Mouse (Mus musculus) myocyte (in vitro differentiated cells): ENCODE measurements around the gene Smim12. TPM values are rescaled to one million over a fixed set of nuclear protein-coding genes. Genes with fewer than 3 reads are reported as not detected.

Experiments used
- H3K27me3 ChIP-seq: one replicate; pipeline ENCODE4 v1.6.1; 2011; ENCODE audit not compliant: control insufficient read depth, insufficient read depth, insufficient read length
- H3K36me3 ChIP-seq: one replicate; pipeline ENCODE4 v1.6.1; 2011; ENCODE audit not compliant: control insufficient read depth, insufficient read depth
- H3K4me2 ChIP-seq: one replicate; pipeline ENCODE4 v1.6.1; 2011; ENCODE audit warnings: low read depth, control low read depth
- H3K4me3 ChIP-seq: one replicate; pipeline ENCODE4 v1.5.1; 2011; ENCODE audit warnings: mild to moderate bottlenecking, control low read depth, moderate library complexity
- H3K79me2 ChIP-seq: one replicate; pipeline ENCODE4 v1.6.1; 2011; ENCODE audit not compliant: control insufficient read depth, insufficient read depth
- H3ac ChIP-seq: one replicate; pipeline ENCODE4 v1.6.1; 2011; ENCODE audit not compliant: control insufficient read depth, insufficient read length
- CEBPB ChIP-seq: IDR thresholded peaks from 2 replicates; pipeline ENCODE4 v1.6.1; 2011; ENCODE audit warnings: mild to moderate bottlenecking, moderate library complexity; ENCODE audit not compliant: poor library complexity, insufficient read depth, severe bottlenecking
- E2F4 ChIP-seq: IDR thresholded peaks from one replicate; pipeline ENCODE4 v1.6.1; 2011; ENCODE audit warnings: mild to moderate bottlenecking, control low read depth, moderate library complexity; ENCODE audit not compliant: insufficient read depth
- MAX ChIP-seq: IDR thresholded peaks from one replicate; pipeline ENCODE4 v1.6.1; 2011; ENCODE audit warnings: low read depth, mild to moderate bottlenecking, control low read depth
- MYOD1 ChIP-seq, 3 experiments: IDR thresholded peaks; one replicate each; pipeline ENCODE4 v1.6.1; 2011; ENCODE audit warnings: control low read depth in 2 of 3, low read depth in 2 of 3, mild to moderate bottlenecking in 2 of 3, moderate library complexity in 1 of 3; ENCODE audit not compliant: insufficient read length in 2 of 3, control insufficient read depth in 1 of 3
- MYOG ChIP-seq, 3 experiments: IDR thresholded peaks; one replicate each; pipeline ENCODE4 v1.6.1; 2011; ENCODE audit warnings: control low read depth in 2 of 3, low read depth in 2 of 3, mild to moderate bottlenecking in 2 of 3; ENCODE audit not compliant: insufficient read length in 2 of 3, control insufficient read depth in 1 of 3, insufficient read depth in 1 of 3
- POLR2A ChIP-seq: IDR thresholded peaks from one replicate; pipeline ENCODE4 v1.6.1; 2011; ENCODE audit warnings: low read depth, mild to moderate bottlenecking, control low read depth, moderate library complexity; ENCODE audit not compliant: insufficient read length
- POLR2AphosphoS2 ChIP-seq: IDR thresholded peaks from one replicate; pipeline ENCODE4 v1.6.1; 2011; ENCODE audit warnings: low read depth, control low read depth; ENCODE audit not compliant: insufficient read length
- REST ChIP-seq: IDR thresholded peaks from one replicate; pipeline ENCODE4 v1.6.1; 2011; ENCODE audit warnings: mild to moderate bottlenecking, control low read depth, moderate library complexity; ENCODE audit not compliant: insufficient read depth, insufficient read length
- SRF ChIP-seq: IDR thresholded peaks from one replicate; pipeline ENCODE4 v1.6.1; 2011; ENCODE audit warnings: low read depth; ENCODE audit not compliant: control insufficient read depth, insufficient read length
- TCF12 ChIP-seq: IDR thresholded peaks from one replicate; pipeline ENCODE4 v1.6.1; 2011; ENCODE audit warnings: mild to moderate bottlenecking, control low read depth; ENCODE audit not compliant: poor library complexity, insufficient read depth, severe bottlenecking
- TCF3 ChIP-seq: IDR thresholded peaks from one replicate; pipeline ENCODE4 v1.6.1; 2011; ENCODE audit warnings: low read depth, control low read depth; ENCODE audit not compliant: insufficient read length
- USF1 ChIP-seq: IDR thresholded peaks from one replicate; pipeline ENCODE4 v1.6.1; 2011; ENCODE audit warnings: low read depth, mild to moderate bottlenecking, control low read depth, moderate library complexity
- polyA plus RNA-seq: library from polyadenylated mRNA; unstranded; fragments of >200 nt; fragmentation: generic; extraction: Trizol; gene quantifications from one replicate; pipeline ENCODE4 v1.2.1, GENCODE M21; 2012; ENCODE audit warnings: missing spikeins

Smim12 gene
- polyA plus RNA-seq, 1 experiment, result 64.4 TPM

DNA sequence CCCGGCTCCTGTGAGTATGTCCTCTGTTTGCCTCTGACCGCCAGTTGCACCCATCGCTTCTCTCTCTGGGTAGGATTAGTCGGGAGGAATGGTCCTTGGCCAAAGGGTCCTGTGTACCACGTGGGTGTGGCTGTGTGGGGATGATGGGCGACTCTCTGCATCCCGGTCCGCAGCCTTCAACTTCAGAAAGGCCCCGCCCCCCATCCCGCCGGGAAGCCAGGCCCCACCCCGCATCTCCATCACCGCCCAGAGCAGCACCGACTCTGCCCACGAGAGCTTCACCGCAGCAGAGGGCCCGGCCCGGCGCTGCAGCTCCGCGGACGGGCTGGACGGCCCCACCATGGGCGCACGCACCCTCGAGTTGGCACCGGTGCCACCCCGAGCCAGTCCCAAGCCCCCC is 29.1 kb upstream of the Smim12 start:
- Histone ChIP-seq H3ac (no peak overlapping the region), H3K36me3 (no peaks in the 10 kb centered on the region), H3K4me2 (no peak overlapping the region), H3K79me2 (no peaks in the 10 kb centered on the region), H3K27me3 (peaks cover under 1% of the 10 kb centered on the region), H3K4me3 (no peak overlapping the region)
- no peak for TF ChIP-seq TCF12
- no peak for TF ChIP-seq TCF3

DNA sequence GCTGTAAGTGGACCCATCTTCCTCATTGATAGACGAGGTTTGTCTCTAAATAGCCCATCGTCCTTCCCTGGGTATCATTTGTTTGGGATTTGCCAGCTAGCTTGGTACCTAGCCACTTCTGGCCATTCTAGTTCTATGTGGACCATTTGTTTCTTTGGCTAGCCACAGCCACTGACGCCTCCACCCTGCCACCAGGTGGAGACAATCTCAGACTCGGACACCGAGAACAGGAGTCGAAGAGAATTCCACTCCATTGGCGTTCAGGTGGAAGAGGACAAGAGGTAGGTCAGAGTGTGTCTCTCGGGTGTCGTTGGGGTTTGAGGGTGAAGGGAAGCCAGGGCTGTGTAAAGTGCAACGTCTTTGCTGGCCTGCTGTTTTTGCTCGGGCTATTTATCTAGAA is 28.5 kb upstream of the Smim12 start:
- Histone ChIP-seq H3K4me3 (no peak overlapping the region), H3K4me2 (no peak overlapping the region), H3K36me3 (no peaks in the 10 kb centered on the region), H3ac (no peak overlapping the region), H3K27me3 (no peaks in the 10 kb centered on the region), H3K79me2 (no peaks in the 10 kb centered on the region)
- TF ChIP-seq REST, result no peak
- no peak for TF ChIP-seq SRF
- TF ChIP-seq TCF12, result no peak
- no peak for TF ChIP-seq CEBPB
- no peak for TF ChIP-seq MAX
- TF ChIP-seq POLR2A, result no peak
- TF ChIP-seq USF1, result no peak
- no peak for TF ChIP-seq MYOG (IDR thresholded peaks at IDR 0.05; ENCODE audit: control insufficient read depth in 1 of 3, insufficient read depth in 1 of 3, insufficient read length in 2 of 3, low read depth in 2 of 3)
- TF ChIP-seq POLR2AphosphoS2, result no peak
- no peak for TF ChIP-seq E2F4
- no peak for TF ChIP-seq TCF3
- TF ChIP-seq MYOD1 (IDR thresholded peaks at IDR 0.05; ENCODE audit: control insufficient read depth in 1 of 3, insufficient read length in 2 of 3, low read depth in 2 of 3), result no peak

DNA sequence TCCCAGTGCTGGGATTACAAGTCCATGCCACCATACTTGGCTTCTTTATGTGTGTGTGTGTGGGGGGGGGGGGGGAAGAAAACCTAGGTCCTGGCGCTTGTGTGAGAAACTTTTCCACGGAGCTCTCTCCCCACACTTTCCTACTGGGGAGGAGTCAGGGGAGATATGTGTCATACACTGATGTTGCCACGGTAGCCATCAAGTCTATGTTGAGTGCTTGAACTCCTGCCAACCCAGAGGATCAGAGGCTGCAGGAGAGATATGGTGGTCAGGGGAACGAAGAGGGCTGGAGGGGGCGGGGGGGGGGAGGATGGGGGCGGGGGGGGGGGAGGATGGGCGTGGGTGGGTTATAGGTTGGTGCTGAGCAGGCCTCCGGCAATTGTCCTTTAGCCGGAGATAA is 27.8 kb upstream of the Smim12 start:
- Histone ChIP-seq H3ac (no peak overlapping the region), H3K36me3 (no peaks in the 10 kb centered on the region), H3K4me2 (no peak overlapping the region), H3K27me3 (no peaks in the 10 kb centered on the region), H3K4me3 (no peak overlapping the region), H3K79me2 (no peaks in the 10 kb centered on the region)
- TF ChIP-seq TCF12, result no peak
- no peak for TF ChIP-seq POLR2A
- TF ChIP-seq CEBPB, result no peak
- no peak for TF ChIP-seq REST
- no peak for TF ChIP-seq SRF
- TF ChIP-seq MYOG (IDR thresholded peaks at IDR 0.05; ENCODE audit: control insufficient read depth in 1 of 3, insufficient read depth in 1 of 3, insufficient read length in 2 of 3, low read depth in 2 of 3), result no peak
- TF ChIP-seq USF1, result no peak
- no peak for TF ChIP-seq MYOD1 (IDR thresholded peaks at IDR 0.05; ENCODE audit: control insufficient read depth in 1 of 3, insufficient read length in 2 of 3, low read depth in 2 of 3)
- no peak for TF ChIP-seq MAX
- no peak for TF ChIP-seq E2F4
- no peak for TF ChIP-seq TCF3
- no peak for TF ChIP-seq POLR2AphosphoS2

DNA sequence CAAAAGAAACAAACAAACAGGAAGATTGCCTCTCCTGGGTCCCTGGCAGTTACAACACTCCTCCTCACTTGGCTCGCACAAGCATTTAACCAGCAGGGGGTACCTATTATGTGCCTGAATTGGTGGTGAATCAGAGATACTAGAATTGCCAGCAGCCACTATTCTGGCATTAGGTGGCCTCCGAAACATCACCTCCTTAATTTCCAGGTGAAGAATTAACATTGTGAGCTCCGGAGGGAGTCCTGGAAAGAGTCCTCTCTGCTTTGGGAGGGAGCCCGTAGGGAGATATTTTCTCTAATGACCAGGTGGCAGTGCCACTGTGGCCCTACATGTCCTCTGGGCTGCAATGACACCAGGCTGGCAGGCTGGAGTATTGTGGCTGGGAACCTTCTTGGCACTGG is 27.3 kb upstream of the Smim12 start:
- Histone ChIP-seq H3K27me3 (no peaks in the 10 kb centered on the region), H3K79me2 (no peaks in the 10 kb centered on the region), H3K4me3 (no peak overlapping the region), H3K4me2 (no peak overlapping the region), H3ac (no peak overlapping the region), H3K36me3 (no peaks in the 10 kb centered on the region)
- TF ChIP-seq USF1 (no peak), POLR2AphosphoS2 (no peak), SRF (no peak), MYOG (IDR thresholded peaks at IDR 0.05; ENCODE audit: control insufficient read depth in 1 of 3, insufficient read depth in 1 of 3, insufficient read length in 2 of 3, low read depth in 2 of 3) (no peak), MAX (no peak), POLR2A (no peak), REST (no peak), E2F4 (no peak), CEBPB (no peak), MYOD1 (IDR thresholded peaks at IDR 0.05; ENCODE audit: control insufficient read depth in 1 of 3, insufficient read length in 2 of 3, low read depth in 2 of 3) (no peak), TCF3 (no peak), TCF12 (no peak)

DNA sequence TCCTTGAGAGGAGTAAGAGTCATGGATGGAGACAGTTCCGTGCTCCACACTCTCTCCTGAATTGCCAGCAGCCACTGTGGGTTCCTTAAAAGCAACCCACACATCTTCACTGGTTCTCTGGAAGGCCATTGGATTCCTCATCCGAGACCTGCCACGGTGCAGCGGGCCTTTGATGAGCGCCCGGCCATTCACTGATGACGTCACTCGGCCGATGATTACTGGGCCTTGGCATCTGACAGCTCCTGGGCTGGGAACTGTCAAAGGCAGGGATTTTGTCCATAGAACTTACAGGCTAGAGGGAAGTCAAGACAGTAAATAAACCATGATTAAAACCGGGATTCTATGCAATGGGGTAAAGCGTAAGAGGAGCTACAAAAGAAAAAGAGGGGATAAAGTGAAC is 26.5 kb upstream of the Smim12 start:
- Histone ChIP-seq H3ac (no peak overlapping the region), H3K4me2 (no peak overlapping the region), H3K79me2 (no peaks in the 10 kb centered on the region), H3K4me3 (no peak overlapping the region), H3K27me3 (no peaks in the 10 kb centered on the region), H3K36me3 (no peaks in the 10 kb centered on the region)
- no peak for TF ChIP-seq TCF3
- no peak for TF ChIP-seq MYOD1 (IDR thresholded peaks at IDR 0.05; ENCODE audit: control insufficient read depth in 1 of 3, insufficient read length in 2 of 3, low read depth in 2 of 3)
- no peak for TF ChIP-seq MAX
- no peak for TF ChIP-seq POLR2AphosphoS2
- TF ChIP-seq E2F4, result no peak
- no peak for TF ChIP-seq POLR2A
- TF ChIP-seq TCF12, result no peak
- no peak for TF ChIP-seq USF1
- TF ChIP-seq MYOG (IDR thresholded peaks at IDR 0.05; ENCODE audit: control insufficient read depth in 1 of 3, insufficient read depth in 1 of 3, insufficient read length in 2 of 3, low read depth in 2 of 3), result no peak
- TF ChIP-seq SRF, result no peak
- no peak for TF ChIP-seq REST
- no peak for TF ChIP-seq CEBPB
